Mouse (Mus musculus): ENCODE results near the gene Ppp1r1b. TPM values are rescaled to one million over a fixed set of nuclear protein-coding genes. Genes with fewer than 3 reads are reported as not detected.
A peak's percentile ranks its signal among the peaks of the same experiment; 100 is the strongest.

The Ppp1r1b gene
- polyA plus RNA-seq, 1 experiment from 2014 or later, result 0.31 TPM

DNA sequence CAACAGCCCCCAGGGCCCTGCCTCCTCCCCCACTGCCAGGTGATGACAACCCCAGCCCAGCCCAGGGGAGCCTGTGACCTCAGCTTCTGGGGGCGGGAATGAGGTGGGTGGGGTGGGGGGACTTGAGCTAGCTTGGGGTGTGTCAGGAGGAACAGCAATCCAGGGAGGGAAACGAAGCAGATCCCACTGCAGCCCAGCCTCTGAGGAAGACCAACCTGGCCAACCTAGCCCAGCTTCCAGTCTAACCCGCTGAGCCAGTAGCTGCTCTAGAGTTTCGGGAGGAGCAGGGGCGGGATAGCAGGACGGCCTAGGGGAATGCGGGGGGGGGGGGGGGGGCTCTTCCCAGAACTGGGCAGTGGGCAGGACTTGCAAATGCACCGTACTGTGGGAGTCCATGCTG is 43.8 kb downstream of the Ppp1r1b start:
- Histone ChIP-seq H3K36me3 (replicated peaks; ENCODE audit: control insufficient read depth, insufficient read depth, low read depth, low read length) (no peaks in the 10 kb centered on the region), H3K4me3 (ENCODE audit: low read depth, low read length) (no peak overlapping the region), H3K4me2 (ENCODE audit: low read depth, low read length) (no peak overlapping the region), H3K9ac (replicated peaks; ENCODE audit: low read length) (no peak overlapping the region), H3K4me1 (ENCODE audit: control insufficient read depth, insufficient read depth, low read length) (no peaks in the 10 kb centered on the region), H3K9me3 (replicated peaks; ENCODE audit: control insufficient read depth, low read length) (no peaks in the 10 kb centered on the region), H3K27me3 (ENCODE audit: control insufficient read depth, insufficient read depth, low read length) (peaks cover 18% of the 10 kb centered on the region), H3K27ac (replicated peaks; ENCODE audit: low read depth, low read length) (no peak overlapping the region)
- WGBS, result 11% methylated on average over 7 of the region's 8 CpGs
- no peak for DNase-seq (ENCODE audit: low spot score)
- no peak for ATAC-seq (replicated peaks; ENCODE audit: insufficient number of reproducible peaks, low FRiP score, low TSS enrichment, low read depth)

DNA sequence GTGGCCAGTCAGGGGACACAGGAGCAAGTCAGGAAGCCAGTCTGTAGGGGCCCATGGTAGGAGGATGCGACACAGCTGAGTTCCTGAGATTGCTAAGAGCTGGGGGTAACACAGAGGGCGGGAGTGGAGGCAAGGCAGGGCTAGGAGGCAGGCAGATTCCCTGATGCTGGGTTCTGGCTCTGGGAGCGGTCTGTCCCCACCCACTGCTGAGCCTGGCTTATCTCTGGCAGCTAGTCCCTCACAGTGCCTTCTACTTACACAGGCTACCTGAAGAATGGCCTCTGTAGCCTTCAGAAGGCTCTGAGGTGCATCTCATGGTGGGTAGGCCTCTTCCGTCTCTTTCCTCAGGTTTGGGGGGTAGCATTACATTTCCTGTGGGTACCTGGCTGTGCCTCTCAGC is 44.4 kb downstream of the Ppp1r1b start:
- H3K36me3 ChIP-seq (replicated peaks; ENCODE audit: control insufficient read depth, insufficient read depth, low read depth, low read length), result no peaks in the 10 kb centered on the region
- peaks cover 12% of the 10 kb centered on the region for H3K27me3 ChIP-seq (ENCODE audit: control insufficient read depth, insufficient read depth, low read length)
- no peaks in the 10 kb centered on the region for H3K9me3 ChIP-seq (replicated peaks; ENCODE audit: control insufficient read depth, low read length)
- no peak overlapping the region for H3K4me2 ChIP-seq (ENCODE audit: low read depth, low read length)
- no peak overlapping the region for H3K4me3 ChIP-seq (ENCODE audit: low read depth, low read length)
- ATAC-seq (replicated peaks; ENCODE audit: insufficient number of reproducible peaks, low FRiP score, low TSS enrichment, low read depth) (no peak), DNase-seq (ENCODE audit: low spot score) (no peak)
- H3K27ac ChIP-seq (replicated peaks; ENCODE audit: low read depth, low read length), result no peak overlapping the region
- no peak overlapping the region; the same call in 1 of the 2 replicates for H3K9ac ChIP-seq (replicated peaks; ENCODE audit: low read length)
- no peaks in the 10 kb centered on the region for H3K4me1 ChIP-seq (ENCODE audit: control insufficient read depth, insufficient read depth, low read length)
- 35% methylated on average over 3 of the region's 4 CpGs for WGBS

DNA sequence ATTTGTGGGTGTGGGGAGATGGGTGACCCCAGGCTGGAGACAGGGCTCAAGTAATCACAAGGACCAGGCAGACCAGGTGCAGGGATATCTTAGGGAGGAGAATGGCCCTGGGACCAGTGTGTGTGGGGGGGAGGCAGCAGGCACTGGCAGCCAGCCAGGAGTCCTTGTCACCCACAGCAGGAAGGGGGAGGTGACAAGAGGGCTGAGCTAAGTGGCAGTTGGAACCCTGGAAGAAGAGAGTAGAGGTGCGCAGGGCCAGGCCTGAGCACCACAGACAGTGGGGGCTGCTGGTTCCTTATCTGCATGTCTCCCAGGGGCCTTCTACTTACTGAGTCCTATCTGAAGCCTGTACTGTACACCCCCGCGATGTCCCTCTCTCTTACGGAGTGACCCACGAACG is 45.1 kb downstream of the Ppp1r1b start:
- Histone ChIP-seq H3K9ac (replicated peaks; ENCODE audit: low read length) (no peak overlapping the region), H3K4me3 (ENCODE audit: low read depth, low read length) (no peak overlapping the region), H3K36me3 (replicated peaks; ENCODE audit: control insufficient read depth, insufficient read depth, low read depth, low read length) (no peaks in the 10 kb centered on the region), H3K4me2 (ENCODE audit: low read depth, low read length) (no peak overlapping the region), H3K27ac (replicated peaks; ENCODE audit: low read depth, low read length) (no peak overlapping the region), H3K27me3 (ENCODE audit: control insufficient read depth, insufficient read depth, low read length) (peaks cover 5% of the 10 kb centered on the region), H3K4me1 (ENCODE audit: control insufficient read depth, insufficient read depth, low read length) (no peaks in the 10 kb centered on the region), H3K9me3 (replicated peaks; ENCODE audit: control insufficient read depth, low read length) (no peaks in the 10 kb centered on the region)
- 64% methylated on average over 6 of the region's 6 CpGs for WGBS
- DNase-seq (ENCODE audit: low spot score) (no peak), ATAC-seq (replicated peaks; ENCODE audit: insufficient number of reproducible peaks, low FRiP score, low TSS enrichment, low read depth) (no peak)

DNA sequence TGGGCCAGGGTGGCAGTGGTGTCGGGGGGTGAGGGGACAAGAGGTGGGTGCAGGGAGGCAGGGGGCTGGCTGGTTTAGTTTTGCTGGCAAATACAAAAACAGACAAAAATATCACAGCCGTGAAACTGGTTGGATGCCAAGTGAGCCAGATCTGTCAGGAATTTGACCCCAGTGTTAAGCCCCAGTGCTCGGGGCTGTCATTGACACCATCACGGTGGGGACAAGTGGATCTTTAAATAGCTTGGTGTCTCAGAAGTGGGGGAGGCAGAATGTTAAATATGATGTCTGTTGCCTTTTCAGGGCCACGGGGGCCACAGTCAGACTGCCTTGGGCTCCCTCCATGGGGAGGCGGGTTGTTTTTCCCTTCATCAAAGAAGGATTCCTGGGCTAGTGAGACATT is 46.1 kb downstream of the Ppp1r1b start:
- ATAC-seq (replicated peaks; ENCODE audit: insufficient number of reproducible peaks, low FRiP score, low TSS enrichment, low read depth), result no peak

DNA sequence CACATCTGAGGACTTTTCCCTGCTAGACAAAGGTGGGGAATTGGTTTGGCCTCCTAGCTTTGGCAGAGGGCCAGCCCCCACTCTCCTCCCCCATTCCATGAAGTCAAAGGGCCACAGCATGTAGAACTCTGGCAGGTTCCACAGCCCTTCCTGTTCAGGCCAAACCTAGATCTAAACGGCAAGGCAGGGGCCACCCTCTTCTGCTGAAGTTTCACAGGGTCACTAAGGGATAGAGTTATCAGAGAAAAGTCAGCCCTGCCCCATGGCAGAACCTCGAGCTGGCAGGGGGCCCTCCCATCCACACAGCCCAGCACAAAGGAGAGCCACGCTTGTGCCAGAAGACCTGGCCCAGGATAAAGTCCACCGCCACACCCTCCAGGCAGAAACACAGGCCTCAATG is 46.8 kb downstream of the Ppp1r1b start:
- 67% methylated on average over 4 of the region's 4 CpGs for WGBS
- no peak overlapping the region for H3K27ac ChIP-seq (replicated peaks; ENCODE audit: low read depth, low read length)
- ATAC-seq (replicated peaks; ENCODE audit: insufficient number of reproducible peaks, low FRiP score, low TSS enrichment, low read depth) (no peak), DNase-seq (ENCODE audit: low spot score) (no peak)
- no peaks in the 10 kb centered on the region for H3K4me1 ChIP-seq (ENCODE audit: control insufficient read depth, insufficient read depth, low read length)
- H3K27me3 ChIP-seq (ENCODE audit: control insufficient read depth, insufficient read depth, low read length), result peaks cover 3% of the 10 kb centered on the region
- no peaks in the 10 kb centered on the region for H3K9me3 ChIP-seq (replicated peaks; ENCODE audit: control insufficient read depth, low read length)
- H3K4me3 ChIP-seq (ENCODE audit: low read depth, low read length), result no peak overlapping the region
- no peak overlapping the region for H3K9ac ChIP-seq (replicated peaks; ENCODE audit: low read length)
- no peaks in the 10 kb centered on the region for H3K36me3 ChIP-seq (replicated peaks; ENCODE audit: control insufficient read depth, insufficient read depth, low read depth, low read length)
- H3K4me2 ChIP-seq (ENCODE audit: low read depth, low read length), result no peak overlapping the region

More for the DNA sequence above, 46.1 kb downstream of the Ppp1r1b start:
- Histone ChIP-seq H3K9ac (replicated peaks; ENCODE audit: low read length) (no peak overlapping the region), H3K4me2 (ENCODE audit: low read depth, low read length) (no peak overlapping the region), H3K4me3 (ENCODE audit: low read depth, low read length) (no peak overlapping the region), H3K27me3 (ENCODE audit: control insufficient read depth, insufficient read depth, low read length) (peaks cover 3% of the 10 kb centered on the region), H3K9me3 (replicated peaks; ENCODE audit: control insufficient read depth, low read length) (no peaks in the 10 kb centered on the region), H3K4me1 (ENCODE audit: control insufficient read depth, insufficient read depth, low read length) (no peaks in the 10 kb centered on the region), H3K27ac (replicated peaks; ENCODE audit: low read depth, low read length) (no peak overlapping the region), H3K36me3 (replicated peaks; ENCODE audit: control insufficient read depth, insufficient read depth, low read depth, low read length) (no peaks in the 10 kb centered on the region)
- no peak for DNase-seq (ENCODE audit: low spot score)
- WGBS, result 50% methylated on average over 6 of the region's 6 CpGs

DNA sequence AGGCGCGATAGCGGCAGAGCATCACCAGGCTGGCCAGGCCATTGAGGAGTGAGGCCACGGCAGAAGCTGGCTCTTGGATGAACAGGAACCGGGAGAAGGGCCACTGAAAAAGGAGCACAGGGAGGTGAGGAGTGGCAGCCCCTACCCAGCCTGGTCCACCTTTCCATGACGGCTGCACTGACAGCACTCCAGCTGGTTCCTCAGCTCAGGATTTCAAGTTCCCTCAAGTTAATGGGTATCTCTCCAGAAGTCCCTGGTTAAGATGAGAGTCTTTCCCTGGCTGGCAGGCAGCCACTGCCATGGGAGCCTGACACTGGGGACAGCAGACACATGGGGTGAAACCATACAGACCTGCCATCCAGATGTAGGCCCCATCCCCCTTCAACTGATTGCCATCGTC is 49.7 kb downstream of the Ppp1r1b start:
- no peak overlapping the region for H3K9ac ChIP-seq (replicated peaks; ENCODE audit: low read length)
- WGBS, result 90% methylated on average over 7 of the region's 7 CpGs
- DNase-seq (ENCODE audit: low spot score), result no peak
- H3K4me2 ChIP-seq (ENCODE audit: low read depth, low read length), result no peak overlapping the region
- H3K27me3 ChIP-seq (ENCODE audit: control insufficient read depth, insufficient read depth, low read length), result no peaks in the 10 kb centered on the region
- no peaks in the 10 kb centered on the region for H3K9me3 ChIP-seq (replicated peaks; ENCODE audit: control insufficient read depth, low read length)
- H3K4me3 ChIP-seq (ENCODE audit: low read depth, low read length), result no peak overlapping the region
- H3K4me1 ChIP-seq (ENCODE audit: control insufficient read depth, insufficient read depth, low read length), result no peaks in the 10 kb centered on the region
- H3K36me3 ChIP-seq (replicated peaks; ENCODE audit: control insufficient read depth, insufficient read depth, low read depth, low read length), result no peaks in the 10 kb centered on the region
- no peak overlapping the region for H3K27ac ChIP-seq (replicated peaks; ENCODE audit: low read depth, low read length)
- no peak for ATAC-seq (replicated peaks; ENCODE audit: insufficient number of reproducible peaks, low FRiP score, low TSS enrichment, low read depth)

DNA sequence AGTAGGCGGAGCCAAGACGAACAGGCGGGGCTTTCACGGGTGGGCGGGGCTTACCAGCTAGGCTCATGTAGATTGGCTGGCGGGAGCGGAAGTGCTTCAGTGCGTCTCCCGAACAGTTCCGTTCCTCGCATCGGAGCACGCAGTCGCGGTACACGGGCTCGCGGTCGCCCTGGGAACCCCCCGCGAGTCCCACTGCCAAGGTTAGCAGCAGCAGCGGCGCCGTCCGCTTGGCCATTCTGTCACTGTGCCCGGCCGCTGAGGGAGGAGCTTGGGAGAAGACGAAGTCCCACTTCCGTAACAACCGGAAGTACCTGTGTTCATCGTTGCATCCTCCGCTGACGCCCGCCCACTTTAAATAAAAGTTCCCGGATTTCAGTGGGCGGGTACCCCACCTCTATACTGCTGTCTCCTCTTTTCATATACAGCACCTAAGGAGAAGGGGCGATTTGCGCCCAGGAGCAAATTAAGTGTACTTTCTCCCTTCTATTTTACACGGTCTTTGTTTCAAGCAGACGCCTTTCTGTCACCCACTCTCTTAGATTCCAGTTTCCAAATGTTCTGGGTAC is 52.0 kb downstream of the Ppp1r1b start, which contains the start of gene Pgap3:
TSS of gene Pgap3 (minus strand) at position 330 of the 566 bp plus-strand sequence.
- peak; percentile 77 for ATAC-seq (replicated peaks; ENCODE audit: insufficient number of reproducible peaks, low FRiP score, low TSS enrichment, low read depth)
- DNase-seq (ENCODE audit: low spot score), result peak; percentile 94
- Histone ChIP-seq H3K27ac (replicated peaks; ENCODE audit: low read depth, low read length) (peak within 1 kb of the TSS; percentile 90), H3K27me3 (ENCODE audit: control insufficient read depth, insufficient read depth, low read length) (no peaks in the 10 kb centered on the region), H3K4me1 (ENCODE audit: control insufficient read depth, insufficient read depth, low read length) (no peaks in the 10 kb centered on the region), H3K36me3 (replicated peaks; ENCODE audit: control insufficient read depth, insufficient read depth, low read depth, low read length) (no peaks in the 10 kb centered on the region), H3K9me3 (replicated peaks; ENCODE audit: control insufficient read depth, low read length) (no peaks in the 10 kb centered on the region), H3K4me3 (ENCODE audit: low read depth, low read length) (peak within 1 kb of the TSS; percentile 58), H3K4me2 (ENCODE audit: low read depth, low read length) (peak within 1 kb of the TSS; percentile 59), H3K9ac (replicated peaks; ENCODE audit: low read length) (peak within 1 kb of the TSS; percentile 80)
- WGBS, result under 1% methylated on average over 40 of the region's 40 CpGs

DNA sequence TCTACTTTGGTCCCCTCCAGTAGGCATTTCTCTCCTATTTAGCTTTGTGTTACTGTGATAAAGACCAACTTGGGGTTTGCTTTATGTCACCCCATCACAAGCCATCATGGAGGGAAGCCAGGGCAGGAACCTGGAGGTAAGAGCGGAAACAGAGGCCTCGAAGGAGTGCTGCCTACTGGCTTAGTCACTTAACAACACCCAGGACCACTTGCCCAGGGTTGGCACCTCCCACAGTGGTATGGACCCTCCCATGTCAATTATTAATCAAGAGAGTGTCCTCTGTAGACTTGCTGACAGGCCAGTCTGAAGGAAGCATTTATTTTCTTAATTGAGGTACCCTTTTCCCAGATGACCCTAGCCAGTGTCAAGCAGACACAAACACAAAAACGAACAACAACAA is 52.6 kb downstream of the Ppp1r1b start:
- Histone ChIP-seq H3K4me1 (ENCODE audit: control insufficient read depth, insufficient read depth, low read length) (no peaks in the 10 kb centered on the region), H3K27me3 (ENCODE audit: control insufficient read depth, insufficient read depth, low read length) (no peaks in the 10 kb centered on the region), H3K9me3 (replicated peaks; ENCODE audit: control insufficient read depth, low read length) (no peaks in the 10 kb centered on the region), H3K27ac (replicated peaks; ENCODE audit: low read depth, low read length) (no peak overlapping the region), H3K4me3 (ENCODE audit: low read depth, low read length) (peak overlapping the region; percentile 58), H3K4me2 (ENCODE audit: low read depth, low read length) (peak overlapping the region; percentile 59), H3K36me3 (replicated peaks; ENCODE audit: control insufficient read depth, insufficient read depth, low read depth, low read length) (no peaks in the 10 kb centered on the region), H3K9ac (replicated peaks; ENCODE audit: low read length) (peak overlapping the region; percentile 80)
- WGBS, result 53% methylated on average over 3 of the region's 3 CpGs
- DNase-seq (ENCODE audit: low spot score), result no peak
- ATAC-seq (replicated peaks; ENCODE audit: insufficient number of reproducible peaks, low FRiP score, low TSS enrichment, low read depth), result no peak

All from embryonic facial prominence, embryonic 11.5 days (tissue).